Mouse (Mus musculus) liver, postnatal 0 days (tissue): ENCODE data around the gene Ankrd12.

Experiments
- CTCF ChIP-seq: sonication (generic); IDR thresholded peaks from 2 replicates; pipeline ENCODE4 v1.5.1; 2016; ENCODE audit warnings: antibody characterized with exemption, low read depth
- EP300 ChIP-seq: IDR thresholded peaks from 2 replicates; pipeline ENCODE4 v1.6.1; 2016; ENCODE audit warnings: antibody characterized with exemption, low read depth, mild to moderate bottlenecking

DNA sequence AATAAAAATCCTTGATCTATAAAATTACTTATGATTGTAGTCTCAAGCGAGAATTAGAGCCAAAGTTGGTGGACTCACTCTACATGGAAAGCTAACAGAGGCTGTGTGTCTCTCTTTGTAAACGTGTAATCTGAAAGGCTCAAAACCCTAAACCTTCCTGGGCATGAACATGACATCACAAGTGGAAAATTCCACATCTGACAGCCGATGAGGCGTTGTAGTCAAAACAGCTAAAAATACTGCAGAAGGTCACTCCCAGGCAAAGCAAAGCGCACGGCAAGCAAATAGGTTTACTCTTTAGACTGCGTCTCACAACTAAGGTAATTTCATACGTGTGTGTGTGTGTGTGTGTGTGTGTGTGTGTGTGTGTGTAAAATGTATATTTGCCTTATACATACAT, 129.6 kb downstream of the Ankrd12 start:
- TF ChIP-seq CTCF (no peak), EP300 (no peak)
